Mouse (Mus musculus) splenic B cell, adult 2 months (primary cell): ENCODE results near the gene Zfyve19.
A peak's percentile ranks its signal among the peaks of the same experiment; 100 is the strongest.

Experiments
- DNase-seq: peaks from one replicate; pipeline ENCODE4 v3.0.0-alpha.2; 2011; ENCODE audit warnings: low read depth, low spot score
- H3K27me3 ChIP-seq: 2 replicates; pipeline ENCODE4 v1.6.1; 2012; ENCODE audit warnings: mild to moderate bottlenecking, low read length, moderate library complexity, mixed read lengths; ENCODE audit not compliant: control insufficient read depth, poor library complexity, insufficient read depth, severe bottlenecking
- H3K36me3 ChIP-seq: 2 replicates; pipeline ENCODE4 v1.6.1; 2012; ENCODE audit warnings: mild to moderate bottlenecking, low read length, moderate library complexity, mixed read lengths; ENCODE audit not compliant: control insufficient read depth, poor library complexity, insufficient read depth, severe bottlenecking

Zfyve19 gene

GRCm38 (mm10) chr2:119208344-119209175 lies at the start of gene Zfyve19, which contains the start of gene Dnajc17:
TSS of gene Zfyve19 (plus strand) at chr2:119208617.
TSS of gene Dnajc17 (minus strand) at chr2:119208795.
- Histone ChIP-seq H3K27me3 (no peaks in the 10 kb centered on the region), H3K36me3 (no peaks in the 10 kb centered on the region; the same call in 1 of the 2 replicates)
- peak; percentile 95 for DNase-seq

- Histone ChIP-seq H3K27me3 (no peaks in the 10 kb centered on the region; the same call in 1 of the 2 replicates), H3K36me3 (no peaks in the 10 kb centered on the region)
- DNase-seq = no peak
These were observed 47.2 kb upstream of the Zfyve19 start for GRCm38 (mm10) chr2:119161247-119161646.

- Histone ChIP-seq H3K36me3 (no peaks in the 10 kb centered on the region), H3K27me3 (peaks cover 3% of the 10 kb centered on the region)
- no peak for DNase-seq
These were observed 45.3 kb upstream of the Zfyve19 start for GRCm38 (mm10) chr2:119163135-119163534.

DNA sequence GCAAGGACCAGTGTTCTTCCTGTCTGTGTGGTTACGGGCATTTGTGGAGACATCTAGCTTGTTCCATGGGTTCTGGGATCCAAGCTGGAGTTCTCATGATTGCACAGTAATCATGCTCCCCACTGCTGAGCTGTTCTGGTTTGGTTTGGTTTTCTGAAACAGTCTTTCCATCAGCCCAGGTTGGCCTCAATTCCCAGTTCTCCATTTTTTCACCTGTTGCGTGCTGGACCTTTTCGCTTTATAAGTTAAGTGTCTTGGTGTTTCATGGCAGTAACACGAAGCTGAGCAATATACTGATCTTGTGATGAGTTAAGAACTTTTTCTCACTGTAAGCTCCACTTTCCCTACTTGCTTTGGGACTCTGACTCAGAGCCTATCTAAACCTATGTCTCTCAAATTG lies 44.4 kb upstream of the Zfyve19 start:
- peaks cover 3% of the 10 kb centered on the region for H3K27me3 ChIP-seq
- no peak for DNase-seq

GRCm38 (mm10) chr2:119165401-119165800 lies 43.0 kb upstream of the Zfyve19 start:
- peaks cover 3% of the 10 kb centered on the region for H3K27me3 ChIP-seq
- no peaks in the 10 kb centered on the region for H3K36me3 ChIP-seq
- no peak for DNase-seq

More for the DNA sequence above, 44.4 kb upstream of the Zfyve19 start:
- no peaks in the 10 kb centered on the region for H3K36me3 ChIP-seq

- H3K27me3 ChIP-seq = peaks cover 3% of the 10 kb centered on the region
- no peaks in the 10 kb centered on the region; the same call in 1 of the 2 replicates for H3K36me3 ChIP-seq
- DNase-seq = peak; percentile 55
These were observed 41.2 kb upstream of the Zfyve19 start, which contains the start of gene Gchfr for GRCm38 (mm10) chr2:119166901-119167865. TSS of gene Gchfr (plus strand) at chr2:119167773.

DNA sequence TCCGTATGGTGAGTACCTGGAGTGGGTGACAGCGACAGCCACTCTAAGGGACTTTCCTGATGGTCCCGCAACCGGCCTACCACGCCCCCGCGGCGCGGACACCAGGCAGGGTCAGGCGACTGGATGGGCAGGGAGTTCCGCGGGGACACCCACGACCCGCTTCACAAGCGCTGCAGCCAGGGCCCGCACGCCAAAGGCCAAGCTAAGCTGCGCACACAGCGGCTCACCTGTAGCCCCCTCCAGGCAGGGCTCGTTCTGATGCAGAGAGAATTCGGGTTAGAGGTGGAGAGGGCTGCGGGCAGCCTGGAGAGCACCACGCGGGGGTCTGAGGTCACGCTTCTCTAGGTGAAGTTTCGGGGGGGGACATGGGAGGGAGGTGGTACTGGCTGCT lies 40.6 kb upstream of the Zfyve19 start:
- H3K27me3 ChIP-seq = peaks cover 3% of the 10 kb centered on the region
- H3K36me3 ChIP-seq = no peaks in the 10 kb centered on the region; the same call in 1 of the 2 replicates
- DNase-seq = no peak

DNA sequence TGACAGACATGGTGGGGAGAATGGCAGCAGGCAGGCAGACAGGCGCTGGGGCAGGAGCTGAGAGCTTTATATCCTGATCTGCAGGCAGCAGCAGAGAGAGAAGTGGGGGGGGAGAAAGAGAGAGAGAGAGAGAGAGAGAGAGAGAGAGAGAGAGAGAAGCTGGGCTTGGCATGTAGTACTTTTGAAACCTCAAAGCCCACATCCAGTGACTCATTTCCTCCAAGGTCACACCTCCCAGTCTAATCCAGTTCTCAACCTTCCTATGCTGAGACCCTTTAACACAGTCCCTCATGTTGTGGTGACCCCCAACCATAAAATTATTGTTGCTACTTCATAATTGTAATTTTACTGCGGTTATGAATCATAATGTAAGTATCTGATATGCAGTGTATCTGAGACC lies 38.1 kb upstream of the Zfyve19 start:
- Histone ChIP-seq H3K27me3 (peaks cover 3% of the 10 kb centered on the region), H3K36me3 (no peaks in the 10 kb centered on the region; the same call in 1 of the 2 replicates)
- DNase-seq = no peak

DNA sequence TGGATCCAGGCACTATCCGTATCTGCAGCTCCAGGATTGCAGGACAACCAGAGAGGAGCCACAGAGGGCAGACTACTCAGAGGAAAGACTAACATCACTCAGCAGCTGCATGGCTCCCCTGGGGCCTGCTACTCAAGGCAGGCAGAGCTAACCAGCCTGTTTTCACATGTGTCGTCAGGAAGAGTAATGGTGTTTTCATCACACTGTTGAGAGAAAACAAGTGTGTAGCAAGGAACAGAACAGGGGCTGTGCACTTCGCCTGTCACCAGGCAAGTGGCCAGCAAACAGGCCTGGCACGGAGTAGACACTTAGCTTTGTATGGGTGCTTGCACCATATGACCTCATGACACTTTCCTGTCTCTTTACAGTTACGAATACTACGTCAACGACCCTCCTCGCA lies 36.8 kb upstream of the Zfyve19 start:
- peaks cover 1% of the 10 kb centered on the region for H3K36me3 ChIP-seq
- H3K27me3 ChIP-seq = peaks cover 3% of the 10 kb centered on the region
- no peak for DNase-seq

DNA sequence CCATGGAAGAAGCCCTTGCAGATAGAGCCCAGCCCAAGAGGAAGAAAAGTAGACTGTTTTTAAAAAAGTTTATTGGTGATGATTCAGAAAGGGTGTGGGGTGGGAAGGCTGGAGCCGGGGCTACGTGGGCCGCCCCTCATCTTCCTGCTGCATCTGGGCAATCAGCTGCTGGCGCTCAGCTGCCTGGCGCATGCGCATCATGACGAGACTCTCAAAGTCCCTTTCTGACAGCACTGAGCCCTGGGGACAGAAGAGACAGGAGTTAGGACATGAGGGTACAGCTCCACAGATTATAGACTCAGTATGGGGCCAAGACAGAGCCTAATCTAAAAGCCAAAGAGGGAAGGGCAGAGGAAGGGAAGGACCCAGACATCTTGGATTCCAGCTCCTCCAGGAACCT lies 36.0 kb upstream of the Zfyve19 start:
- Histone ChIP-seq H3K27me3 (peaks cover 3% of the 10 kb centered on the region; the same call in 1 of the 2 replicates), H3K36me3 (peaks cover 1% of the 10 kb centered on the region)
- DNase-seq = no peak

- no peaks in the 10 kb centered on the region; the same call in 1 of the 2 replicates for H3K27me3 ChIP-seq
- no peak for DNase-seq
- H3K36me3 ChIP-seq = peaks cover 3% of the 10 kb centered on the region
These were observed 35.4 kb upstream of the Zfyve19 start for GRCm38 (mm10) chr2:119172862-119173576.

- peak; percentile 58 for DNase-seq
- Histone ChIP-seq H3K27me3 (no peaks in the 10 kb centered on the region), H3K36me3 (peaks cover 3% of the 10 kb centered on the region)
These were observed 34.3 kb upstream of the Zfyve19 start, which contains the start of gene Gm14137 for GRCm38 (mm10) chr2:119173991-119174651. TSS of gene Gm14137 (plus strand) at chr2:119174509.

DNA sequence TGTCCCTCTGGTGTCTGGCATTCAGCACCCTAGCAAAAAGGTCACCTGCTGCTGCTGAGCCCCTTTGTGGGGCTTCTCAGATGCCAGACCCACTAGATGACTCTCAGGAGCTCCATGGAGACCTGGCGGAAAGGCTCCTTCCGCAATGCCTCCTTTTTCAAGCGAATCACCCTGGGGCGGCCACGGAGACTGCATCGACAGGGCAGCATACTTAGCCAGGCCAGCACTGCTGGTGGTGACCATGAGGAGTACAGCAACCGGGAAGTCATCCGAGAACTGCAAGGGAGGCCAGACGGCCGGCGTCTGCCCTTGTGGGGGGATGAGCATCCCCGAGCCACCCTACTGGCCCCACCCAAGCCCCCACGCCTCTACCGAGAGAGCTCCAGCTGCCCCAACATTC lies 33.6 kb upstream of the Zfyve19 start:
- DNase-seq = no peak
- Histone ChIP-seq H3K27me3 (no peaks in the 10 kb centered on the region), H3K36me3 (peaks cover 3% of the 10 kb centered on the region)

DNA sequence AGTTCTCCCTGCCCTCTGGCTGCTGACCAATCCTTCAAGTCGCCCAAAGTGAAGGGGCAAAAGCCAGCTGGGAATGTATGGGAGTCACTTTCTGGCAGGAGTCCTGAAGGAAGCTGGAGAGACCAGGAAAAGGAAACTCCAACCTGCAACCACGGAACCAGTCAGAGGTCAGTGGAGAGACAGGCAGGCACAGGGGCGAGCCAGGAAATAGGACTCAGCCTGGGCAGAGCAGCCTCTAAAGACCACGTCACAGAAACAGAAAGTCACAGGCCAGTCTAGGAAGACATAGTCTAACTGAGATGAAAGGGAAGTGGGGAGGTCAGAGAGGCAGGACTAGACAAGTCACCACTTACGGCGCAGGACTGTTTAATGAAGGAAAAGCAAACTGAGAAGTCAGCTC lies 32.8 kb upstream of the Zfyve19 start:
- no peak for DNase-seq
- Histone ChIP-seq H3K27me3 (no peaks in the 10 kb centered on the region), H3K36me3 (peaks cover 3% of the 10 kb centered on the region)
